Mouse (Mus musculus) hindbrain, embryonic 15.5 days (tissue): ENCODE data around the gene Nupr1. TPM values are rescaled to one million over a fixed set of nuclear protein-coding genes. Genes with fewer than 3 reads are reported as not detected.

Experiments used
- ATAC-seq: fragments of 200-750 bp; cut with Nextera tagmentation; 2 replicates; pipeline ENCODE4 v1.8.0; 2017; ENCODE audit warnings: low read depth, moderate number of reproducible peaks, moderate TSS enrichment; ENCODE audit not compliant: low FRiP score
- H3K27ac ChIP-seq: fragments of 300-500 bp; sonication (generic); replicated peaks from 2 replicates; pipeline ENCODE4 v1.5.1; 2015; ENCODE audit warnings: mild to moderate bottlenecking, inconsistent platforms
- H3K27me3 ChIP-seq: fragments of 300-500 bp; sonication (generic); 2 replicates; pipeline ENCODE4 v1.6.1; 2015; ENCODE audit warnings: control low read depth, inconsistent platforms
- H3K36me3 ChIP-seq: fragments of 300-500 bp; sonication (generic); 2 replicates; pipeline ENCODE4 v1.6.1; 2015; ENCODE audit warnings: control low read depth, inconsistent platforms
- H3K4me1 ChIP-seq: fragments of 300-500 bp; sonication (generic); replicated peaks from 2 replicates; pipeline ENCODE4 v1.6.1; 2015; ENCODE audit warnings: control low read depth, inconsistent platforms
- H3K4me2 ChIP-seq: fragments of 300-500 bp; sonication (generic); 2 replicates; pipeline ENCODE4 v1.6.1; 2015; ENCODE audit warnings: moderate library complexity, mild to moderate bottlenecking, inconsistent platforms
- H3K4me3 ChIP-seq: fragments of 300-500 bp; sonication (generic); 2 replicates; pipeline ENCODE4 v1.5.1; 2015; ENCODE audit warnings: mild to moderate bottlenecking, inconsistent platforms
- H3K9ac ChIP-seq: fragments of 300-500 bp; sonication (generic); 2 replicates; pipeline ENCODE4 v1.6.1; 2015; ENCODE audit warnings: inconsistent platforms
- H3K9me3 ChIP-seq: fragments of 300-500 bp; sonication (generic); 2 replicates; pipeline ENCODE4 v1.6.1; 2016; ENCODE audit warnings: control low read depth, inconsistent platforms
- WGBS: fragments of 180-500 bp; shearing (Covaris S2); methylation state at CpG from one replicate; pipeline ENCODE4 v1.1.7; 2015; 5-methylcytosine and 5-hydroxymethylcytosine counted together
- polyA plus RNA-seq: library from polyadenylated mRNA; unstranded; fragments of >200 nt; fragmentation: Nextera tagmentation; extraction: Ambion mirVana; gene quantifications from 2 replicates; pipeline ENCODE4 v1.2.1, GENCODE M21; 2015

The Nupr1 gene
- polyA plus RNA-seq, 1 experiment from 2014 or later = 11.7 TPM

DNA sequence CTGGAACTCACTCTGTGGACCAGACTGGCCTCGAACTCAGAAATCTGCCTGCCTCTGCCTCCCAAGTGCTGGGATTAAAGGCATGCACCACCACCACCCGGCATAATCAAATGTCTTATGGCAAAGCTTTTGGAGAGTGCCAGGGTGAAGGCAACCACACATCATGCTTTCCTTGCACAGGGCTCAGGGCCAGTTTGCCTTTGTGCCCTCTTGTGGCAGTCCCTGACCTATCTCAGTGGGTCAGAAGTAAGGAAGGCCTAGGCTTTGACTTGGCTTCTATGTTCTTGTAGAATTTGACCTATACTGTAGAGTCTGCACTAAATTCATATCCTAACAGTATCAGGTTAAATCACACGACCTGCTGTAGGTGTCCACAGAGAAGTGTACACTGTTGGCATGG, 14.0 kb downstream of the Nupr1 start:
- no peaks in the 10 kb centered on the region for H3K9me3 ChIP-seq
- WGBS = 68% methylated on average over 3 of the region's 3 CpGs
- H3K36me3 ChIP-seq = no peaks in the 10 kb centered on the region
- no peak overlapping the region for H3K9ac ChIP-seq
- H3K4me3 ChIP-seq = no peak overlapping the region
- no peak for ATAC-seq
- H3K27ac ChIP-seq = no peak overlapping the region
- H3K4me2 ChIP-seq = no peak overlapping the region
- H3K4me1 ChIP-seq = no peaks in the 10 kb centered on the region
- no peaks in the 10 kb centered on the region for H3K27me3 ChIP-seq

DNA sequence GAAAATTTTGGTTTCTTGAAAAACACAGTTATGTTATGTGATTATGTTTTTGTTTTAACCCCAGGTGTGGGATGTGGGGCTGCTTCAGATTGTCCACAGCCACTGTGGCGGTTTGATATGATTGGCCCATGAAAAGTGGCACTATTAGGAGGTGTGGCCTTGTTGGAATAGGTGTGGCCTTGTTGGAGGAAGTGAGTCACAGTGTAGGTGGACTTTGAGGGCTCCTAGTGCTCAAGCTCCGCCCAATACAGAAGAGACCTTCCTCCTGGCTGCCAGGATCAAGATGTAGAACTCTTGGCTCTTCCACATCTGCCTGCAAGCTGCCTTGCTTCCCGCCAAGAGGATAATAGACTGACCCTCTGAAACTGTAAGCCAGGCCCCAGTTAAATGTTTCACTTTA, 17.9 kb downstream of the Nupr1 start:
- no peaks in the 10 kb centered on the region for H3K4me1 ChIP-seq
- no peak overlapping the region for H3K9ac ChIP-seq
- H3K4me3 ChIP-seq = no peak overlapping the region
- ATAC-seq = no peak
- H3K27ac ChIP-seq = no peak overlapping the region
- WGBS = 78% methylated on average over 3 of the region's 3 CpGs
- no peaks in the 10 kb centered on the region for H3K27me3 ChIP-seq
- H3K36me3 ChIP-seq = no peaks in the 10 kb centered on the region
- no peak overlapping the region for H3K4me2 ChIP-seq
- H3K9me3 ChIP-seq = no peaks in the 10 kb centered on the region

DNA sequence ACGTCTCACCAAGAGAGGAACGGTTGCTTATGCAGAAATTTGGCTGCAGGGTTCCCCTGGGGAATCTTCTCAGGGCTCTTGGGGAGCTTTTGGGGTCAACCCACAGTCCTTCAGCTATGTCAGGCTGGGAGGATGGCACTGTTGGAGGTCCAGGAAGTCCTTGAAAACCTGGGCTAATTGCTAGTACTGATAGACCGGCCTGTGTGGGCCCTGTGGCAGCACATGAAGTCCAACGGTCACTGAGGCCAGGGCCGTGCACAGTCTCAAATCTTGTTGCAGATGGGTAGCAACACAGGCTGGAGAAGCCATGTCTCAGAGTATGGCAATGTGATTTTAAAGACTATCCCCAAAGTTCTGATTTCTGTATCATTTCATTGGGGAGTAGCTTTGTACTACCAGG, 22.9 kb downstream of the Nupr1 start:
- no peak overlapping the region for H3K4me2 ChIP-seq
- H3K36me3 ChIP-seq = no peaks in the 10 kb centered on the region
- H3K4me1 ChIP-seq = no peaks in the 10 kb centered on the region
- no peak overlapping the region for H3K9ac ChIP-seq
- H3K27me3 ChIP-seq = no peaks in the 10 kb centered on the region
- H3K9me3 ChIP-seq = no peaks in the 10 kb centered on the region
- H3K27ac ChIP-seq = no peak overlapping the region
- ATAC-seq = no peak
- H3K4me3 ChIP-seq = no peak overlapping the region
- 88% methylated on average over 5 of the region's 5 CpGs for WGBS

DNA sequence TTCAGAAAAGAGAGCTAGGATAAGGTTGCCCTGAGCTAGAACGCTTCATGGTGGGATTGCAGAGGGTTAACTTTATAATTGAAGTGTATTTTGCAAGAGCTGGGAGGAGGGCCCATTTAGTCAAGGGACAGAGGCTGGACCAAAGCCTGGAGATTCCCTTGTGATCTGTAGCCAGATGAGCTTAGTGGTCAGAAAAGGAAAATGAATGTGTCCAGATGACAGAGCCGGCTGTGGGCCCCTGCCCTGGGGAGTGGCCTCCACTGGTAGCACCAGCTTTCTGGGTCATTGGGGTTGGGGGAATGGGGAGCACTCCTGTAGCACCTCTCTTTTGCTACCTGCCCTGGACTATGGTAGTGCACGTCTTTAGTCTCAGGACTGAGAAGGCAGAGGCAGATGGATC, 23.6 kb downstream of the Nupr1 start:
- H3K9ac ChIP-seq = no peak overlapping the region
- H3K4me1 ChIP-seq = no peaks in the 10 kb centered on the region
- no peak overlapping the region for H3K4me2 ChIP-seq
- no peak for ATAC-seq
- H3K27ac ChIP-seq = no peak overlapping the region
- no peaks in the 10 kb centered on the region for H3K9me3 ChIP-seq
- H3K4me3 ChIP-seq = no peak overlapping the region
- no peaks in the 10 kb centered on the region for H3K36me3 ChIP-seq
- WGBS = 86% methylated on average over 3 of the region's 3 CpGs
- H3K27me3 ChIP-seq = no peaks in the 10 kb centered on the region

DNA sequence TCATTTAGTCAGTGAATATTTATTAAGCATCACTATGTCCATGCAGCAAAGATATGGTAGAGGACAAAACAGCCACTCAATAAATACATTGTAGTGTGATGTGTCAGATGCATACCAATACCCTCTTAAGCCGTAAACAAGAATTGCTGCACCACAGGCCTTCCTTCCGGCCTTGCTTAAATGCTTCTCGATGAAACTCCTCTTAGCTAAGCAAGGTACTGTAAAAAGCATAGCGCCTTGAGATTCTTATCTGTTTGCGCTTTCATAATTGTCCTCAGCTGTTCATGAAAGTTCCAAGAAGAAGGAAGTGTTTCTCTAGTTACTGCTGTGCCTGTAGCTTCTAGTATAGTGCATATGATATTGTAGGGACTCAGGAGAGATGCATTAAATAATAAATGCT, 24.1 kb downstream of the Nupr1 start:
- ATAC-seq = no peak
- no peaks in the 10 kb centered on the region for H3K4me1 ChIP-seq
- WGBS = 89% methylated on average over 5 of the region's 5 CpGs

DNA sequence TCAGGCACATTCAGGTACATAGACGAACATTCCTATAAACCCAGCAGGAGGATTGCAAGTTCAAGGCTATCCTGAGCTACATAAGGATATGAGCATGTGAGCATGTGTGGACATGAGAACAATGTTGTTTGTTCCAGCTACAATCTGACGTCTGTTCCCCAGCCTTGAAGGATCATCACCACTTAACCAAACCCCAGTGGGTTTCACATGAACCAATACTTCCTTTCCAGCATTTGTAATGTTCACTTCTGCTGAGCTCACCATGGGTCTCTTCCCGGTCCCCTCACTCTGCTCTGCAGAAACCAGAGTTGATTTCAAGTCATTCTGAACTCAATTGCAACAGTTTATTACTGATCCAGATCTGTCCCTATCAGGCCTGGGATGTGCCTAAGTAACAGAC, 28.0 kb downstream of the Nupr1 start:
- H3K4me2 ChIP-seq = no peak overlapping the region
- no peak overlapping the region for H3K27ac ChIP-seq
- H3K27me3 ChIP-seq = no peaks in the 10 kb centered on the region
- H3K4me1 ChIP-seq = no peaks in the 10 kb centered on the region
- ATAC-seq = no peak
- no peaks in the 10 kb centered on the region for H3K9me3 ChIP-seq
- WGBS = 84% methylated on average over 3 of the region's 3 CpGs
- H3K36me3 ChIP-seq = no peaks in the 10 kb centered on the region
- H3K4me3 ChIP-seq = no peak overlapping the region
- H3K9ac ChIP-seq = no peak overlapping the region

More for the DNA sequence above, 24.1 kb downstream of the Nupr1 start:
- H3K9ac ChIP-seq = no peak overlapping the region
- H3K36me3 ChIP-seq = no peaks in the 10 kb centered on the region
- no peak overlapping the region for H3K4me2 ChIP-seq
- no peaks in the 10 kb centered on the region for H3K27me3 ChIP-seq
- no peak overlapping the region for H3K4me3 ChIP-seq
- no peaks in the 10 kb centered on the region for H3K9me3 ChIP-seq
- H3K27ac ChIP-seq = no peak overlapping the region

DNA sequence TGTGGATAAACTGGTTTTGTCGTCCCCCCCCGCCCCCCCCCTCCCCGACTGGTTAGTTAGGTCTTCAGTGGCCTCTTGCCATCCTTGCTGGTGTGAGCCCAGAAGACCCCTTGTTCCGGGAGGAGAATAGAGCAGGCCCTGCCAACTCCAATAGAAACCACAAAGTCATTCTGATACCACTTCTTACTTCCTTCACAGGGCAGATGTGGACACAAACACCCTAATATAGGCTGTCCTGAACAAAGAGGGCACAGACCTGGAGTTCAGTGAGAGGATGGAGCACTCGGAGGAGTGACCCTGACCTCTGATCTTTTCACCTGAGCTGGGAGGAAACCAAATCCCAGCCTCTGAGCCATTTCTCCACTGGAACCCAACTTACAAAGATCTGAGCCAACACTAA, 28.8 kb downstream of the Nupr1 start:
- ATAC-seq = no peak
- 43% methylated on average over 5 of the region's 5 CpGs for WGBS
- H3K4me2 ChIP-seq = no peak overlapping the region
- H3K4me1 ChIP-seq = no peaks in the 10 kb centered on the region
- no peak overlapping the region for H3K27ac ChIP-seq
- no peaks in the 10 kb centered on the region for H3K36me3 ChIP-seq
- no peak overlapping the region for H3K9ac ChIP-seq
- no peak overlapping the region for H3K4me3 ChIP-seq
- H3K9me3 ChIP-seq = no peaks in the 10 kb centered on the region
- H3K27me3 ChIP-seq = no peaks in the 10 kb centered on the region

DNA sequence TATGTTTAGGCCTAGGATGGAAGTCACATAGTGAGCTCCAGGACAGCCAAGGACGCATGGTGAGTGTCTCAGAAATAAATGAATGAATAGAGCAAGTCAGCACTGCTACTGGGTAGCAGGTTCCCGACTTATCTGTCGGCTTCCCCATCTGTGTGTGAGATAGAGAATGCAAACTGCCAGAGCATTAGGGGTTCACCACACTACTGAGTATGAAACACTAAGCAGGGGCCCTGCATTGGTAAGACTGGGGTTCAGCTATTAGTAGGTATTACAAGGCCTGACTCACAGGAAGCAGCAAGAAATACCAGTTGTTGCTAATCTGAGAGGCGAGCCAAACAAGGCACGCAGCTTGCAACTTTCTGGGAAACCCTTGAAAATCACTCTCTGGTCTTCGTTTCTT, 31.7 kb downstream of the Nupr1 start:
- H3K27ac ChIP-seq = no peak overlapping the region
- ATAC-seq = no peak

DNA sequence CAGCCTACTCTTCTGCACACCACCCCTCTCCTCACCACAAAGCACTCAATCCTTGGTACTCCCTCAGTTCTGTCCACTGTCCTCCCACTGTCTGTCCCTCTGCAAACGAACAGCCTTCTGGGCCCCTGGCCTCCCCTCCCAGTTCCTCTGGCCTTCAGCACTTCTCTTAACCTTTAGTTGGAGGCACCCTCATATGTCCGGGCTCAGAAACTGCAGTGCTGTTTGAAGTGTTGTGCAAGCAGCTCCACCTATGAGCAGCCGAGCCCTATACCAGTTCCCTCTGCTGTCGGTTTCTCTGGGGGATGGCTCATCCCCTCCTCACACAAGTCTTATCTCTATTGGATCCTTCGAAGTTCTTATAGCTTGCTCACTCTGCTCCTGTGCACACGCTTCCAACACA, 34.2 kb downstream of the Nupr1 start:
- H3K9me3 ChIP-seq = no peaks in the 10 kb centered on the region
- H3K27ac ChIP-seq = no peak overlapping the region
- H3K4me3 ChIP-seq = no peak overlapping the region
- ATAC-seq = no peak
- no peaks in the 10 kb centered on the region for H3K4me1 ChIP-seq
- H3K27me3 ChIP-seq = no peaks in the 10 kb centered on the region
- 69% methylated on average over 6 of the region's 6 CpGs for WGBS
- no peak overlapping the region for H3K4me2 ChIP-seq
- H3K9ac ChIP-seq = no peak overlapping the region
- no peaks in the 10 kb centered on the region for H3K36me3 ChIP-seq

More for the DNA sequence above, 31.7 kb downstream of the Nupr1 start:
- WGBS = 84% methylated on average over 6 of the region's 6 CpGs
- H3K27me3 ChIP-seq = no peaks in the 10 kb centered on the region
- H3K9ac ChIP-seq = no peak overlapping the region
- no peak overlapping the region for H3K4me2 ChIP-seq
- no peak overlapping the region for H3K4me3 ChIP-seq
- no peaks in the 10 kb centered on the region for H3K9me3 ChIP-seq
- no peaks in the 10 kb centered on the region for H3K4me1 ChIP-seq
- H3K36me3 ChIP-seq = no peaks in the 10 kb centered on the region

DNA sequence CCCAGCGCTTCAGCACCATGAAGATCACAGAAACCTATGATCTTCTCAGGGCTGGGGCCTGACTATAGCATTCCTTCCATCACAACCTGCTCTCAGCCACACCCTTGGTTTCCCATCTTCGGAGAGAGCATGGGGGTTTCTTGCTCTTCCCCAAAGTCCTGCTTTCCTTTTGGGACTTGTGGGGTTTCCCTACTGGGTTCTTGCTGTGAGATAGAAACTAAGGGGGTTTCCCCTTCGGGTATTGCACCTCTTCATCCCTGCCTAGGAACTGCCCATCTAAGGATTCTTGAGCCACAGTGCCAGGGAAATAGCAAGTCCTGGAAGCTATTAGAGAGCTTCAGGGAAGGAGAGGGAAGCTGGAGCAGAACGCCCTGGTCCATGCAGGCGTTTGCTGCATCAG, 34.8 kb downstream of the Nupr1 start:
- H3K27me3 ChIP-seq = no peaks in the 10 kb centered on the region
- no peaks in the 10 kb centered on the region for H3K36me3 ChIP-seq
- H3K4me2 ChIP-seq = no peak overlapping the region
- H3K9me3 ChIP-seq = no peaks in the 10 kb centered on the region
- WGBS = 79% methylated on average over 5 of the region's 5 CpGs
- H3K9ac ChIP-seq = no peak overlapping the region
- no peak for ATAC-seq
- no peaks in the 10 kb centered on the region for H3K4me1 ChIP-seq
- no peak overlapping the region for H3K27ac ChIP-seq
- H3K4me3 ChIP-seq = no peak overlapping the region

DNA sequence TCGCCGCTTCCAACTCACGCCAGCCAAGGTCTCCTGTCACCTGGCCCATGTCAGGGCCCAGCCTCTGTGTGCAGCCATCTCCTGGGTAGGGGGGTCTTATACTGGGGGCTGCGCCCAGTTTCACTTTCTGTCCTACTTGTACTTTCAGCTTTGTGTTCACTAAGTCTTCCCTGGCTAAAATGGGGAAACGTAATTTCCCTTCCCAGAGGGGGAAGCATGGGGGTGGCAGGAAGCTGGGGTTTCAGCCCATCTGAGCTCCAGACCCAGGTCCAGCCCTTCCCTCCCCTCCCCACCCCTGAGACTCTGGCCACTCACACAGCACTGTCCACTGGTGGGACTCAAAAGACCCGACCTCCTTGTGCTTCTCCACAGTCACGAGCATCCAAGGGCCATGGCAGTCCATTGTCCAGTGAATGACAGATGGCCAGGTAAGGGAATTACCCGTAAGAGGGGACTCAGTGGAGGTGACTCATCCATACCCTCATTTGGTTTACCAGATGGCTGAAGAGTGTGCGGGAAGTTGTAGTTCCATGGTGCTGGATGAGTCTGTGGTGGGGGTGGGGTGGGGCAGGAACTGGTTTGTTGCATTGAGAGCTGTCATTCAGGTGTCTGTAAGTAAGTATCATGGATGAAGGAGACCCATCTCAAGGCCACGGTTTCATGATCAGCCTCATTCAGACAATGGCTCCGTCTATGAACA, 35.6 kb downstream of the Nupr1 start, which contains the start of gene Il27:
Gene Il27, minus strand, starts transcription at position 80 of the 700 bp plus-strand sequence.
- Histone ChIP-seq H3K9ac (no peak within 1 kb of the TSS), H3K4me3 (no peak within 1 kb of the TSS), H3K27ac (no peak within 1 kb of the TSS), H3K4me2 (no peak within 1 kb of the TSS), H3K36me3 (no peaks in the 10 kb centered on the region), H3K4me1 (no peaks in the 10 kb centered on the region), H3K9me3 (no peaks in the 10 kb centered on the region), H3K27me3 (no peaks in the 10 kb centered on the region)
- 85% methylated on average over 11 of the region's 11 CpGs for WGBS
- no peak for ATAC-seq

DNA sequence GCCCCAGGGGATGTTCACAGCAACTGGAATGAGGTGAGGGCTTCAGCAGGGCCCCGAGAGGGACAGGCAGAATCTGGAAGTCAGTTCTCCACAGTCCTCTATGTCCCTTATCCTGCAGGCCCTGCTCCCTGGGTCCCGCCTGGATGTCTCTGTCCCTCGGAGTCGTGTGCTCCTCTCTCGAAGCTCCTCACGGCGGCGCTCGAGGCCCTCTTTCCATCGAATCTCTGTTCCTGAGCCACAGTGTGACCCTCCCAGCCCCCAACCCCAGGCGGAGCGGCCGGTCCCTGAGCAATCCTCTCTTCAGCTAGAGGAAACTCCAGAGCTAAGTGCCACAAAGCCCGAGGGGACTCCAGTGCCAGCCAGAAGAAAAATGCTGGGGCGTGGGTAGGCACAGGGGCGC, 42.9 kb downstream of the Nupr1 start:
- no peak for ATAC-seq
- Histone ChIP-seq H3K36me3 (no peaks in the 10 kb centered on the region), H3K27ac (no peak overlapping the region), H3K9ac (peak overlapping the region; percentile 21; the same call in 1 of the 2 replicates), H3K4me1 (peaks cover 7% of the 10 kb centered on the region), H3K4me3 (no peak overlapping the region), H3K27me3 (peaks cover 3% of the 10 kb centered on the region), H3K9me3 (no peaks in the 10 kb centered on the region), H3K4me2 (peak overlapping the region; percentile 39)
- WGBS = 6% methylated on average over 16 of the region's 16 CpGs

DNA sequence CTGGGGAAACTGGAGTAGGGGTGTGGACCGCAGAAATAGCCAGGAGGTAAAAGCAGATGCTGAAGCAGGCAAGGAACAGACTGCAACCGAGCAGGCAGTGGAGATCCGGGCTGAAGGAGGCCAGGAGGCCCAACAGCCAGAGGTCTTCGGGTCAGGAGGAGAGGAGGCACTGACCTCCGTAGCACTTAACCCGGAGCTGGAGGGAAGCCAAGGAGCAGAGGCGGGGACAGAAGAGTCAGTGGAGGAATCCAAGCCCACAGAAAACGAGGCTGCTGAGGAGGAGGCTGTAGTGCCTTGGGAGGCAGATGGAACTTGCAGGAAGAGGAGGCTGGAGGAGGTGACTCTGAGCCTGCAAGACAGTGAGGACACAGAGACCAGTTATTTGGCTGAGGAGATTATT, 43.8 kb downstream of the Nupr1 start:
- Histone ChIP-seq H3K4me2 (no peak overlapping the region), H3K9ac (no peak overlapping the region), H3K27ac (no peak overlapping the region), H3K27me3 (peaks cover 3% of the 10 kb centered on the region), H3K4me1 (peaks cover 15% of the 10 kb centered on the region), H3K36me3 (no peaks in the 10 kb centered on the region), H3K4me3 (no peak overlapping the region), H3K9me3 (no peaks in the 10 kb centered on the region)
- WGBS = 68% methylated on average over 8 of the region's 8 CpGs
- ATAC-seq = no peak
